Mouse (Mus musculus): ENCODE data around the gene Lhfpl4.

The Lhfpl4 gene

GRCm38 (mm10) chr6:113168316-113168975, 26.7 kb downstream of the Lhfpl4 start:
- no peak for DNase-seq

- DNase-seq = peak; percentile 70 to 79
These were observed 28.4 kb downstream of the Lhfpl4 start for GRCm38 (mm10) chr6:113166661-113167251.

- DNase-seq = no peak
These were observed 31.7 kb downstream of the Lhfpl4 start for GRCm38 (mm10) chr6:113163513-113163912.

DNA sequence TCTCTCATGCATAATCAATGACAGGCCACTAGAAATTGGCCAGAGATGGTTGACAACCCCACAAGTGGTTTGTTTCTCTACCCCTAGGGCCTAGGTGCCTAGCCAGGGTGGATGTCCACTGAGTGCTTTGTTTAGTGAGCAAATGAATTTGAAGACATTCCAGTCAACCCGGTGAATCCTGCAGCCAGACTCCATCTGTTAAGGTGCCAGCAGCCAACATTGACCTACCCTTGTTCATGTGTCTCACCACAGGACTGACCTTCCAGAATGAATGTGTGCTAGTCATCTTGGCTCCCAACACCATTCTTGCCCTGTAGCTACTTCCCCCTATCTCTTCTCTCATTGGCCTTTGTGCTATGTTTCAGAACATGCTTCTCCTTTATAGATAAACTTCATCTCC, 33.2 kb downstream of the Lhfpl4 start:
- no peak for DNase-seq

GRCm38 (mm10) chr6:113160106-113160505, 35.1 kb downstream of the Lhfpl4 start:
- no peak for DNase-seq

DNA sequence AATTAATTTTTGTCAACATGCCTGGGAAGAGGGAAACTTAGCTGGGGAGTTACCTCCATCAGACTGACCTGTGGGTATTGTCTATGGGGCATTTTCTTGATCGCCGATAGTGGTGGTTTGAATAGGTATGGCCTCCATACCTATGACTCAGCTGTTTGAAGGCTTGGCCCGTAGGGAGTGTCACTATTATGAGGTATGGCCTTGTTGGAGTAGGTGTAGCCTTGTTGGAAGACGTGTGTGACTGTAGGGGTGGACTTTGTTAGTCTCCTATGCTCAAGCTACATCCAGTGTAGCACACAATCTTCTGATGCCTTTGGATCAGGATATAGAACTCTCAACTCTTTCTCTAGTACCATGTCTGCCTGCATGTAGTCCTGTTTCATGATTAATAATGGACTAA, 39.1 kb downstream of the Lhfpl4 start:
- DNase-seq = no peak

DNA sequence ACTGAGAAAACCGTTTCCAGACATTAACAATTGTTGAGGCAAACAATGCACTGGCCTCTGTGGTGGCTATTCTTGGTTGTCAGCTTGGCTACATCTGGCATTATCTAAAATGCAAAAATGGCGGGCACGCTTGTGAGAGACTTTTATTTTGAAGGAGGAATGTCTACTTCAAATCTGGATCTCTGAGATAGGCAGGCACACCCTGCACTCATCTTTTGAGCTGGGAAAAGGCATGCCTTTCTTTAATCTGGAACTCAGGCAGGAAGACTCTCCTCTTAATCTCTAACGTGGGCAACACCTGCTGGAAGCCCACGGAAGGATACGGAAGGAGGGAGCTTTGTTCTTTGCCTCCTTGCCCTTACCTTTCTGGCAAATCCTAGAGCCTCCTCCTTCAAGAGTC, 40.3 kb downstream of the Lhfpl4 start:
- DNase-seq = no peak

DNA sequence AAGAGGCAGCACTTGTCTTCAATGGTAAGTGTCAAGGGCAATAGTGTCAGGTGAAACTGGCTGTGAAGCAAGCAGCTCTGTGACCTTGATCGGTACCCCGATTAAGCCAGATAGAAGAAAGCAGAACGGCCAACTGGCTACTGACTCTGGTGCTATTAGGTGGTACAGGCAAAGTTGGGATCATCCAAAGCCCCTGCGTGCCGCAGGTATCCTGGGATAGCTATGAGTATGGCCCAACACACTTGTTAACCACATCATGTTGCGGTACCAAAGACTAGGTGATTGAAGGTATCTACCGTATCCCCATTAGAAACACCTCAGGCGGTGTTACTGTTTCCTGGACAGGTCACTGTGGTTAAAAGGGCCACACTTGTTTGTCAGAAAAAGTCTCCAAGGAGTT, 41.1 kb downstream of the Lhfpl4 start:
- no peak for DNase-seq

DNA sequence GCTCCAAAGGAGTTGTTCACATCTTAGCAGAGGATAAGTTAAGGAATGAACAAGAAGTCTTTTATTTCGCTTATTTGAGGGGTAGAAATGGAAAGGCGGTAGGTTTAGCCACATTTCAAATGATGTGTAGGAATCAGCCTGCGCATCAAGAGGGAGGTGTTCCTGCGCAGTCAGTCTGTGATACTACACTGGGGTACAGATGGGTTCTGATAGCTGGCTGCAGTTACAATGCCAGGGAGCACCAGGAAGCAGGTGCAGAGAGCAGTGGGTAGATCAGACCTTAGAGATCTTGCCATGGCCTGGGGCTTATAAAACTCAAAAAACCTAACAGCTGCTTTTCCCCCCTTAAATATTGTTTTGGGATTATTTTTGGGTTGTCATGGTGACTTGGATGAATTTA, 49.9 kb downstream of the Lhfpl4 start:
- no peak for DNase-seq

GRCm38 (mm10) chr6:113144764-113145163, 50.4 kb downstream of the Lhfpl4 start:
- DNase-seq = no peak

DNA sequence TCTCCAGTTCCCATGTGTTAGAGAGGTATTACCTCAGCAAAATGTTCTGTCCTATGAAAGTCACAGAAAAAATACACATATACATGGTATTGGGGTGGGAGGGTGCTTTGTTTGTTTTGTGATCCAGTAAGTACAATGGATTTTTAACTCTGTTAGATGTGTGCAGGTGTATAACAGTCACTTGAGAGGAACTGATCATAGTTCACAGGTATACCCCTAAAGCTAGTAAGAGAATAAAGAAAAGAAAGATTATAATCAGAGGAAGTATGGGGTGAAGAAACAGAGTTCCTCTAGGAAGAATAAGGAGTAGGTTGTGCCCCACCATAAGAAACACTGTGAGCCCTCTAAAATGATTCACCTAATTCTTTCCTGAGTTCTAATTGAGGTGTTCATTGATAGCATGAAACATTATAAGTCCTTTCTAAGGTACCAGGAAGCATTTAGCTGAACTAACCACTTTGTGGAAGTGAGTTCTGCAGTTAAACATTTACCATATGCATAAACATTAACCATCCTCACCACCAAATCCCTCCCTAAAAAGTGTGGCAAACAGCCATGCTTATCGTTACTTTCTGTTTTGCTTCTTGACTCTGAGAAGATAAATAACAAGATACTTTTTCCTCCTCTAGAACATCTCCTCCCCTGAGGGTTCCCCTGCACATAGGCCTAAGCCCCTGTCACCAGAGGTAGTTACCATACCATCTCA, 53.6 kb downstream of the Lhfpl4 start:
- DNase-seq = no peak

DNA sequence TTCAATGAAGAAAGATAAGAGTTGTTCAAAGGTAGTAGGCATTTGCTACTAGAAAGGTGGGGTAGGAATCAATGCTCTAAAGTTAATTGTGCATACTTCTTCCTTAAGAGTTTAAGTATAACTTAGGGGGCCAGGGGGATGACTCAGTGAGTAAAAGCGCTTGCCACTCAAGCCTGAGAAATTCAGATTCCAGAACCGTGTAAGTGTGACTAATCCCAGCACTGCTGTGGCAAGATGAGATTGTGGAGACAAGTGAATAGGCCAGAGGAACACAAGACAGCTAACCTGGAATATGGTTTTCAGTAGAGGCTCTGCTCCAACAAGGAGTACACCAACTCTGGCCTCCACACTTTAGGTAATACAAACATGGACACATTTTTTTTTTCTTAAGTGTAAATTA, 61.8 kb downstream of the Lhfpl4 start:
- no peak for DNase-seq

GRCm38 (mm10) chr6:113120806-113121205, 74.4 kb downstream of the Lhfpl4 start:
- no peak for DNase-seq

Data from kidney, postnatal 4 days (tissue).